Mouse (Mus musculus) 416B (cell line): ENCODE measurements around the gene Tectb.
"Not testable (repeated sequence)": the region's sequence is repeated elsewhere in the genome, so short reads cannot be mapped to it uniquely, and the experiment has no call there.

Experiments used
- DNase-seq: peaks from one replicate; pipeline ENCODE4 v3.0.0; 2011; ENCODE audit warnings: low read depth

The Tectb gene

DNA sequence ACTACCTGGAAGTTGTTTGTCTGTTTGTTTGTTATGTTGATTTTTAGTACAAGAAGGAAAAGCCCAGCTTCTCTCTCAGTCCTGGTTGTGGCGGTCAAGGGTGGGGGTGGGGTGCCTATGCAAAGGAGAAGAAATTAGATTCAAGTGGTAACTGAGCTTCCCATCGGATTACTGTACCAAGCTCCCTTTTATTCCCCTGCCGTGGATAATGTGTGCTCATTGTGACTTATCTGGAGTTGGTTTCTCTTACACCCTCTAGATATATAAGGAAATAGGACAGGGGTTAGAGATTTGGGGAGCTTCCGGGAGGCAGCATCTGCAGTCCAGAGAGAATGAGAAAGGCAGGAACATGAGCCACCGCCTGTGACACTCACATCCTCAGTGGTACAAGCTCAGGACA is at the start of gene Tectb:
Gene Tectb, plus strand, starts transcription at position 301 of the 400 bp plus-strand sequence.
- no peak for DNase-seq

- DNase-seq = peak; percentile 46
Observed at GRCm38 (mm10) chr19:55131747-55132146, 48.8 kb upstream of the Tectb start.

- DNase-seq = no peak
Observed at GRCm38 (mm10) chr19:55132476-55132875, 48.1 kb upstream of the Tectb start.

GRCm38 (mm10) chr19:55134521-55134920 is 46.0 kb upstream of the Tectb start:
- DNase-seq = no peak

GRCm38 (mm10) chr19:55135918-55136317 is 44.6 kb upstream of the Tectb start:
- no peak for DNase-seq

DNA sequence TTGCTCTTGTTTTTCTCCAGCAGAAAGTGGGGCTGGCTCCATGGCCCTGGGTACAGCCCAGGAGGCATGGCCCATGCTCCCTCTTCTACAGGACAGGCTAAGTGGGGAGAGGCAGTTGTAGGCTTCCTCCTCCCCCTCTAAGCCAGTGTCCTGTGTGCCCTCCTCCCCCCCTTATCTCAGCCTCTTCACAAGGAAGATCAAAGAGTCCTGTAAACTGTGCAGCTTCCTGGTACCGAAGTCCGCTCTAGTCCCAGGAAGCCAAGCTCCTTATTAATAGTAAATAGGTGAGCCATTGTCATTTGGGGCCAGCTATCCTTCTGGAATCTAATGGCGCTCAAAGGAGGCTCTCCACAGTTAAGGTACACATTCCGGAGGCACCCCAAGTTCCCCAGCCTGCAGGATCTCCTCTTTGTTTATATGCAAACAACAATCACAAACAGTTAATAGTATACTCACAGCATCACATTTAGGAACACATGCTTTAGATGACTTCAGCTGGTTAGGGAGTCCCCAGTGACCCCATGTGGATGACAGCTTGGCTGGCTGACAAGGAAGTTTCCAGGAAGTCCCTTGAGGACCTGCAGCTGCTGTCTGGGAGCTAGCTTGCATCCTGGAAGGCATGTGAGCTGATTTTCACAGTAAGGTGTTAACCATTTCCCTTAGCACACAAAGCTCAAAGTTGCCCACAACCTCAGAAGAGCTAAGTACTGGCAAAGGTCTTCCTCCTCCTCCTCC is 43.7 kb upstream of the Tectb start:
- DNase-seq = no peak

- no peak for DNase-seq
Observed at GRCm38 (mm10) chr19:55137884-55138283, 42.6 kb upstream of the Tectb start.

DNA sequence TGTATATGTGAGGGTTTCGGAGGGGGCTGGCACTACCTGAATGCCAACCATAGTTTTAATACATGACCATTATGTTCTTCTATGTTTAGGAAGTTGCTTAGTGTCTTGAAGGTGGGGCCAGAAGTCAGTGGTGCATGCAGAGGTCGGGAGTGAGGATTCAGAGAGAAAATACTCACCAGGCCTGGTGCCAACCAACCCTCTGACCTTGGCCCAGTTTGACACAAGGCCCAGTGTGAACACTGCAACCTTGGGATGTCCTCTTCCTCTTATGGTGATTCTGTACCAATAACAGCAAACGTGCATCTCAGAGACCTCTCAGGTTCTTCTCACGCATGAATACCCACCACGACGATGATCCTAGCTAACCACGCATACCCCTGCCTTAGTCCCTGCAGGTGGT is 42.0 kb upstream of the Tectb start:
- no peak for DNase-seq

DNA sequence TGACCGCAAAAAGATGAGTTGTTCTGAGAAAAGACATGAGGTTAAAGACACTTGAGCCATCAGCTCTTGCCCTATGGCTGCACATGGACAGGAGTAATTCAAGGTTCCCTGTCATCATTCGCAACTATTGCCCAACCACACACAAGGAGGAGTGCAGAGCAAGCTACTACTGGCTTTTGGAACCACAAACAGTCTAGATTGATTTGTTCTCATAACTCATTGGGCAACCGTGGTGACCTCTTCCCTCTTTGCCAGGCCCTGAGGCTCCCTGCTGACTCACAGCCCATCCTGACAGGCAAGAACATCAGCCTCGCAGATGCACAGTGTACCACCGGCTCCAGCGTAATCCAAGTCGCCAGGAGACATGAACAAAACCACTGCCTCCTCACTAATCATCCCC is 41.2 kb upstream of the Tectb start:
- DNase-seq = peak; percentile 82

DNA sequence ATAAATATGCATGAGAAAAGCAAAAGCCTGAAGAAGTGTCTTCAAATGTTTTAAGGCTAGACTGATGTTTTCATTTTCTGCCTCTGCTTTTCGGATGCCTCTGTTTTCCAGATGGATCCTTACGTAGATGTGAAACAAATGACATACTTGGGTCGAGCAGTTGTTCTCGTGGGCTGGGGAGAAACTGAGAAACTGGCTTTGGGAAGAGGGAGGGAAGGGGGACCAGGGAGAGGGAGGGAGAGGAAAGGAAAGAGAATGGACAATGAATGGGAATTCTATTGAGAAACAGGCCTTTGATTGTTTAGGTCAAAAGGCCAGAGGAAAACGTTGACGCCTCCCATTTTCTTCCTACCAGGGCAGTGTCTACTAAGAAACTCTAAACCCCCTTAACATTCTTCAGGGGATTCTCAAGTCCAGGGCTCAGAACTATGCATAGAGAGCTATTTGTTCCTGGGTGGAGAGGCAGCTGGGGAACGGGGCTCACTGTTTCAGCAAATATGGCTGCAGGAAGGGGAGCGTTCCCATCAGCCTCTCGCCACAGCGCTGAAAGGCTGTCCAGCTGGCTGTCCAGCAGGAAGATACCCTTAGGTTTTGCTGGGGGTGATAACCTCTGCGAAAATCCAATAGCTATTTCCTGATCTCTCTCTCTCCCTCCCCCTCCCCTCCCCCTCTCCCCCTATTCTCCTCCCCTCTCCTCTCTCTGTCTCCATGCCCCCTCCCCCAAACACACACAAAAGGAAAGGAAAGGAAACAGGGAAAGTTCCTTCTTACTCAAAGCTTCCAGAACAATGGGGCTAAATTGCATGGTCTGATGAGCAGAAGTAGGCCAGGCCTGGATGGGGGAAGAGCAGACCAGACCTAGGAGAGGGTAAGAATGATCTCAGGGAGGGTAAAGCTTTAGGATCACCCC is 36.9 kb upstream of the Tectb start:
- no peak for DNase-seq

GRCm38 (mm10) chr19:55144691-55145090 is 35.8 kb upstream of the Tectb start:
- DNase-seq = no peak

- no peak for DNase-seq
Observed at GRCm38 (mm10) chr19:55145136-55145535, 35.4 kb upstream of the Tectb start.

- no peak for DNase-seq
Observed at GRCm38 (mm10) chr19:55147568-55147967, 33.0 kb upstream of the Tectb start.

- no peak for DNase-seq
Observed at GRCm38 (mm10) chr19:55148109-55148508, 32.4 kb upstream of the Tectb start.

DNA sequence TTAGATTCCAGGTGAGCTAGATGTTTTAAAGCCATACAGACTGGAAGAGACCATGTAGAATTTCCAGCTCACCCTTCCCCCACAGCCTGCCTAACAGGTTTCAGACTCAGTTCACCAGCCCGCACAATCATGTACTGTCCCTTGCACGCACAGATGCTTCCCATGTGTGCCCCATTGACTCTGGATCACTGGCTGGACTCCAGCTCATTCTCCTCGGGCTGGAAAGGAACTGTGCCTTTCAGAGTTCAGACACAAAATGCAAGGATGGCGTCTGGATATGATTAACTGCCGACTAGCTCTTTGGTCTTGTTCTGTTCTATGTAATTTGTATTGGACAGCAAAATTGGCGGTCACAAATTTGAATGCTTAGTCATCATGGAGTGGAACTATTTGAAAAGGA is 30.9 kb upstream of the Tectb start:
- no peak for DNase-seq

- not testable (repeated sequence) for DNase-seq
Observed at GRCm38 (mm10) chr19:55152274-55152673, 28.3 kb upstream of the Tectb start.

DNA sequence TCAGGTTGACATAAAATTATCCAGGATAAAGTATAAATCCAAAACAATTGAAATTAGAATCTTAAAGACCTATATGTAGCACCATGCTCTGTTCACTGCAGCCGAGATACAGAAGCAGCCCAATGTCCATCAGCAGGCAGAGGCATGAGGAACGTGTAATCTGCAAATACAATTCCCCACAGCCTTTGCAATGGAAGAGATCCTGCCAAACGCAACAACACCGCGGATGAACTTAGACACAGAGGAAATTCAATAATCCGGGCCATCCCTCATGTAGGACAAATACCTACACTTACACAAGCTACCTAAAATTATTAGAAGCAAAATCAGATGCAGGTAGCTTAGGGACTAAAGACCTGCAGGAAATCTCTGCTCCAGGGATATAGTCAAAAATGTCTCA is 27.6 kb upstream of the Tectb start:
- no peak for DNase-seq

DNA sequence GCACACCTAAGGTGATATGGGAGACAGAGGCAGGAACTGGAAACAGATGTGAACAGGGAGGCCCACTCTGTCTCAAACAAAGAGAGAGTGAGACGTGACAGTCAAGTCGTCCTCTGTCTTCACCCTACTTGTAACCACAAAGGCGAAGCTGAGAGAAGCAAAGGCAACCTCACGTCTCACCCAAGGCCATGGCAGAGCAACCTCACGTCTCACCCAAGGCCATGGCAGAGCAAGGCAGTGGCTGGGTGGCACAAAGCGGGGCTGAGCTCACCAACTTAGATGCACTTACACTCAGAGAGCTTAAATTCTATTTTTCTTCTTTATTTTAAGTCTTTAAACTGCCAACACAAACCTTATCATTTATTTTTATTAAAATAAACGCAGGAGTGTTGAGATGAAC is 23.5 kb upstream of the Tectb start:
- DNase-seq = no peak

GRCm38 (mm10) chr19:55158606-55159005 is 21.9 kb upstream of the Tectb start:
- no peak for DNase-seq

DNA sequence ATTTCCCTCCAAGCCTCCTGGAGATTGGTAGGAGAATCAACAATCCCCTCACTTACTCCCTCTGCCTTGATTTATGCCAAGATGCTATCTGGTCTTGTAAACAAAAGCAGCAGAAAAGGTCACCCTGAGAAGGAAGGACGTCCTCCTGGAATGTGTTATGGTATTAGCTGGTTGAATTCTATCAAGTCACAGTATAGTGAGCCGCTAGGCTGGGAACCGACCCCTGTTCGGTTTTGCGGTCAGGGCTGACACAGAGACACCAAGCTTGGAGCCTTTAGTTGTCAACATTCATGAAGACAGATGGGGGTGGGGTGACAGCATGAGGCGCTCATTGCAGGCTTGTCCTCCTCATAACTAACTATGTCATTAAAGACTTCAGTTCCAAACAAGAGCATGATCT is 20.7 kb upstream of the Tectb start:
- DNase-seq = no peak

- no peak for DNase-seq
Observed at GRCm38 (mm10) chr19:55162271-55162670, 18.3 kb upstream of the Tectb start.

- no peak for DNase-seq
Observed at GRCm38 (mm10) chr19:55164162-55164561, 16.4 kb upstream of the Tectb start.

DNA sequence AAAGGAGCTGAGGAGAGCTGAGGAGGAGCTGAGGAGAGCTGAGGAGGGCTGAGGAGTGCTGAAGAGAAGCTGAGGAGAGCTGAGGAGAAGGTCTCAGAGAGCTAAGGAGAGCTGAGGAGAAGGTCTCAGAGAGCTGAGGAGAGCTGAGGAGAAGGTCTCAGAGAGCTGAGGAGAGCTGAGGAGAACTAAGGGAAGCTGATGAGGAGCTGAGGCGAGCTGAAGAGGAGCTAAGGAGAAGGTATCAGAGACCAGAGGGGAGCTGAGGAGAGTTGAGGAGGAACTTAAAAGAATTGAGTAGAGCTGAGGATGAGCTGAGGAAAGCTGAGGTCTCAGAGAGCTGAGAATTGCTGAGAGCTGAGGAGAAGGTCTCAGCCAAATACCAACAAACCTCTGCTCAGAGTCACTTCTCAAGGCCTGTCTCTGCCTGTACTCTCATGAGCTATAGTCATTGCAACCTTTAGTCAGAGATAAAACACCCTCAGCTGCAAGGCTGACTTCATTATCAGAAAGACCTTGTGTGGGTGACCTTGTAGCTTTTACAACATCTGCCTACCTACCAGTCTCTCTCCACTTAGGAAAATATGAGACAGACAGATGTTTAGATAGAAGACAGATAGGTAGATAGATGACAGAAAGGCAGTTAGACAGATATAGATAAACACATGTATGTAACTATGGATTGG is 15.2 kb upstream of the Tectb start:
- no peak for DNase-seq
